Mouse (Mus musculus): ENCODE results near the gene Ccdc151. TPM values are rescaled to one million over a fixed set of nuclear protein-coding genes. Genes with fewer than 3 reads are reported as not detected.

Gene Ccdc151
- polyA plus RNA-seq, 1 experiment from 2014 or later = 5.0 TPM

- Histone ChIP-seq H3K4me3 (replicated peaks) (peak within 1 kb of the TSS; percentile 42), H3K27me3 (peaks cover 93% of the 10 kb centered on the region), H3K4me1 (peaks cover 34% of the 10 kb centered on the region), H3K4me2 (peak within 1 kb of the TSS; percentile 68), H3K27ac (no peak within 1 kb of the TSS), H3K36me3 (replicated peaks) (no peaks in the 10 kb centered on the region), H3K9ac (peak within 1 kb of the TSS; percentile 53), H3K9me3 (no peaks in the 10 kb centered on the region)
- 0 out of 2 replicates have a peak, but pooled peaks have one; percentile 14 for ATAC-seq (ENCODE audit: low FRiP score)
- under 1% methylated on average over 42 of the region's 42 CpGs for WGBS
Observed at GRCm38 (mm10) chr9:21989230-21990110, 13.0 kb downstream of the Ccdc151 start, which contains the start of gene Rgl3. Gene Rgl3 (minus strand): TSS chr9:21989446.

DNA sequence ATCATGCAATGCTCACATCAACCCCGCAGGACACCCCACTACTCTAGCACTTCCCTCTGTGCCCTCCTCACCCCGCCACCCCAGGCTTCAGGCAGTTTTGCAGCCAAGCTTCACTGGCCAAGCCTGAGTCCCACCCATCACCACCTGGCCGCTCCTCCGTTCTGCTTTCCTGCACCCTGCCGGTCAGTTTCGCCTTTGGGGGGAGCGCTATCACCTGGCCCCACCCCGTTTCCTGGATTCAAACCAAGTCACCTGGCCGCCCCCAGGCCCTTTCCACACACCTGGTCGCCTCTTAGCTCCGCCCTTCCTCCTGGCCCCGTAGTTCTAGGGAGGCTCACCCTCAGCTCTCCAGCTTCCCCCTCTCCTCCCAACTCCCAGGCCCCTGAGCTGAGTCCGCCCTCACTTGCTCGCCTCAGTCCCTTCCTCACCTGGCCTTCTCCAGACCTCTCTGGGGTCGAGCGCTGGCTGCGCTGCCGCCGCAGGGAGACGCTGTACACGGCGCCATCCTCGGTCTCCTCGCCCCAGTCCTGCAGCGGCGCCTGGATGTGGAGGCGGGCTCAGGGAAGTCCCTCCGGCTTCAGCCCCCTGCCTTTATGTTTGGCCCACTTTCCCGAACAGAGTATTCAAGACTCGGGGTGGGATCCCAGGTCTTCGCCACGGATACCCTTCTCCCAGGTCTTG, 13.9 kb downstream of the Ccdc151 start:
- H3K4me3 ChIP-seq (replicated peaks) = peak overlapping the region; percentile 42
- H3K4me1 ChIP-seq = peaks cover 34% of the 10 kb centered on the region
- no peak for ATAC-seq (ENCODE audit: low FRiP score)
- no peak overlapping the region for H3K27ac ChIP-seq
- H3K4me2 ChIP-seq = peak overlapping the region; percentile 68
- WGBS = 1% methylated on average over 32 of the region's 32 CpGs
- no peaks in the 10 kb centered on the region for H3K36me3 ChIP-seq (replicated peaks)
- peak overlapping the region; percentile 53 for H3K9ac ChIP-seq
- H3K27me3 ChIP-seq = peaks cover 94% of the 10 kb centered on the region
- no peaks in the 10 kb centered on the region for H3K9me3 ChIP-seq

DNA sequence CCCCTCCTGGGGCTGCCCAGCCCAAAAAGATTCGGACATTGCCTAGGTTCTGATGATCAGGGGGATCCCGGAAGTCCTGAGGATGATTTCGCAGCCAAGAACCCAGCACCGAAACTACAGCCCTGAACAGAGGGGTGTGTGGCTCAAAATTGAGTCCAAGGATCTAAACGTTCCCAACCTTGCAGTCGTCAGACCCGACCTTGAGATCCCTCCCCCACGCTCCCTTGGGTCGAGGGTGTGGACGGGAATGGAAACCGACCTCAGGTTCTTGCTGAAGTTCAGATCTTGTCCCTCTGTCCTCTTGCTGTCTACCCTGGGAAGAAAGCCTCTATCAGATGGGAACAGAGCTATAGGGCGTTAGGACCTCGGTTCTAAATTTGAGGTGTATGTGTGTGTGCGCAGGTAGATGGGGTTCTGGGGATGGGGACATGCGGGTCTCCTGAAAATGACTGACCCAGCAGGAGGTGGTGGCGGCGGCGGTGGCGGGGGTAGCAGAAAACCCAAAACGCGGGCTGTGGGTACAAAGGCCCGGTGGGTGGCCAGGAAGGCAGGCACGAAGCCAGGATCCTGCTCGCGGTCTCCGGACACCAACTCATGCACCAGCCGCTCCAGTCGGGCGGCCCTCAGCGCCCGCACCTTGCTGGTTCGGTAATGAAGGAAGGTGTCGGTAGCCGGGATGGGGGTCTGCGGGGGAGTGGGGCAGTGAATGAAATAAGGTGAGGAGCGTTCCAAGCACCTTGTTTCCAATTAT, 14.7 kb downstream of the Ccdc151 start:
- peaks cover 87% of the 10 kb centered on the region for H3K27me3 ChIP-seq
- H3K36me3 ChIP-seq (replicated peaks) = no peaks in the 10 kb centered on the region
- H3K9me3 ChIP-seq = no peaks in the 10 kb centered on the region
- H3K4me3 ChIP-seq (replicated peaks) = peak overlapping the region; percentile 42
- no peak overlapping the region for H3K9ac ChIP-seq
- H3K4me1 ChIP-seq = peaks cover 34% of the 10 kb centered on the region
- ATAC-seq (ENCODE audit: low FRiP score) = no peak
- 8% methylated on average over 36 of the region's 36 CpGs for WGBS
- H3K27ac ChIP-seq = no peak overlapping the region
- peak overlapping the region; percentile 68 for H3K4me2 ChIP-seq

- Histone ChIP-seq H3K27me3 (peaks cover 48% of the 10 kb centered on the region), H3K9me3 (no peaks in the 10 kb centered on the region), H3K4me1 (peaks cover 18% of the 10 kb centered on the region), H3K4me2 (no peak overlapping the region), H3K27ac (no peak overlapping the region), H3K36me3 (replicated peaks) (no peaks in the 10 kb centered on the region), H3K9ac (no peak overlapping the region), H3K4me3 (replicated peaks) (no peak overlapping the region)
- WGBS = 5% methylated on average over 3 of the region's 3 CpGs
- ATAC-seq (ENCODE audit: low FRiP score) = no peak
Observed at GRCm38 (mm10) chr9:21983911-21984310, 18.5 kb downstream of the Ccdc151 start.

- 89% methylated on average over 4 of the region's 4 CpGs for WGBS
- H3K4me2 ChIP-seq = no peak overlapping the region
- H3K27ac ChIP-seq = no peak overlapping the region
- H3K4me3 ChIP-seq (replicated peaks) = no peak overlapping the region
- no peak for ATAC-seq (ENCODE audit: low FRiP score)
- no peaks in the 10 kb centered on the region for H3K9me3 ChIP-seq
- H3K4me1 ChIP-seq = no peaks in the 10 kb centered on the region; the same call in 1 of the 2 replicates
- H3K36me3 ChIP-seq (replicated peaks) = no peaks in the 10 kb centered on the region
- no peaks in the 10 kb centered on the region for H3K27me3 ChIP-seq
- H3K9ac ChIP-seq = no peak overlapping the region
Observed at GRCm38 (mm10) chr9:21978398-21979128, 23.9 kb downstream of the Ccdc151 start.

- no peak for ATAC-seq (ENCODE audit: low FRiP score)
- Histone ChIP-seq H3K4me1 (no peaks in the 10 kb centered on the region), H3K4me3 (replicated peaks) (no peak overlapping the region), H3K27me3 (no peaks in the 10 kb centered on the region), H3K27ac (no peak overlapping the region), H3K9me3 (no peaks in the 10 kb centered on the region), H3K36me3 (replicated peaks) (no peaks in the 10 kb centered on the region), H3K9ac (no peak overlapping the region), H3K4me2 (no peak overlapping the region)
- 15% methylated on average over 2 of the region's 2 CpGs for WGBS
Observed at GRCm38 (mm10) chr9:21977972-21978371, 24.5 kb downstream of the Ccdc151 start.

DNA sequence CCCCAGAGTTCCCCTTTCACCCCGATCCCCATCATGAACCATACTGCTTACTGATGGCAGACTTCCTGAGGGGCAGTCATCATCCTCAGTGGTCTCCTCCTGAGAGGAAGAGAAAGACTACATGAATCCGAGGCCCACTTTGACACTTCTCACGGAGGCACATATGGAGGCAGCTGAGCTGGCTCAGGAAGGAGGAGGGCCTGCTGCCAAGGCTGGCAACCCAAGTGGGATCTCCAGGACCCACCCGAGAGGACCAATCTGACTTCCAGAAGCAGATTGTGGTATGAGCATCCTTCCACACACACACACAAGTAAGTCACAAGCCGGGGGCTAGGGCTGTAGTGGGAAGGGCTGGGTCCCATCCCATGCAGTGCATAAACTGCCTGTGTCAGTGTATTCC, 25.1 kb downstream of the Ccdc151 start:
- Histone ChIP-seq H3K27me3 (no peaks in the 10 kb centered on the region), H3K4me1 (no peaks in the 10 kb centered on the region), H3K27ac (no peak overlapping the region), H3K4me3 (replicated peaks) (no peak overlapping the region), H3K4me2 (no peak overlapping the region), H3K9ac (no peak overlapping the region), H3K9me3 (no peaks in the 10 kb centered on the region), H3K36me3 (replicated peaks) (no peaks in the 10 kb centered on the region)
- 91% methylated on average over 5 of the region's 5 CpGs for WGBS
- no peak for ATAC-seq (ENCODE audit: low FRiP score)

DNA sequence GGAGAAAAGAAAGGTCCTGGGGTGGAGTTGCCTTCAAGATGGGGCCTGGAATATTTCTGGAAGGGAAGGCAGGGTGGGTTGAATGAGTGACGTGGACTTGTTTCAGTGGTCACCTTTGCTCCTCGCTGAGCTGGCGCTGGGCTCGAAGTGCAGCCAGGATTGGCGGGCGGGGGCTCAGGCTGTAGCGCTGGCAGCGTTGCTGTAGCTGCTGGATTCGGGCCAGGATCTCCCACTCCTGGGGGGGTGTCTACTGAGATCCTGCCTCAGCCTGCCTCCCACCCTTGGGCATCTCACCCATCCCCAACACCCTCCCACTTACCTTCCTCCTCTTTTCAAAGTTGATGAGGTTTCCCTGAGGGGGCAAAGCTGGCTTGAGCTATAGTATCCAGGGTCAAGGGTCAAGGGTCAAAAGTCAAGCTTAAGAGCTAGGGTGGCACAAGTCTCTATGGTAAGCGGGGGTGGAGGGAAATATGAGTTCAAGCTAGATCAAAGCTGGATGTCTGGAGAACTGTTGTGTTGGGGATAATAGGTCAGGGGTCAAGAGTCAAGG, 25.7 kb downstream of the Ccdc151 start:
- Histone ChIP-seq H3K27me3 (no peaks in the 10 kb centered on the region), H3K4me3 (replicated peaks) (no peak overlapping the region), H3K9me3 (no peaks in the 10 kb centered on the region), H3K9ac (no peak overlapping the region), H3K4me2 (no peak overlapping the region), H3K4me1 (no peaks in the 10 kb centered on the region), H3K27ac (no peak overlapping the region), H3K36me3 (replicated peaks) (no peaks in the 10 kb centered on the region)
- ATAC-seq (ENCODE audit: low FRiP score) = no peak
- 83% methylated on average over 10 of the region's 10 CpGs for WGBS

- Histone ChIP-seq H3K27ac (no peak overlapping the region), H3K27me3 (0 out of 2 replicates have a peak, but pooled peaks cover under 1% of the 10 kb centered on the region), H3K4me3 (replicated peaks) (no peak overlapping the region), H3K4me2 (no peak overlapping the region), H3K9ac (no peak overlapping the region), H3K9me3 (no peaks in the 10 kb centered on the region), H3K36me3 (replicated peaks) (no peaks in the 10 kb centered on the region), H3K4me1 (no peaks in the 10 kb centered on the region)
- ATAC-seq (ENCODE audit: low FRiP score) = no peak
- WGBS = 89% methylated on average over 4 of the region's 4 CpGs
Observed at GRCm38 (mm10) chr9:21969304-21969703, 33.1 kb downstream of the Ccdc151 start.

DNA sequence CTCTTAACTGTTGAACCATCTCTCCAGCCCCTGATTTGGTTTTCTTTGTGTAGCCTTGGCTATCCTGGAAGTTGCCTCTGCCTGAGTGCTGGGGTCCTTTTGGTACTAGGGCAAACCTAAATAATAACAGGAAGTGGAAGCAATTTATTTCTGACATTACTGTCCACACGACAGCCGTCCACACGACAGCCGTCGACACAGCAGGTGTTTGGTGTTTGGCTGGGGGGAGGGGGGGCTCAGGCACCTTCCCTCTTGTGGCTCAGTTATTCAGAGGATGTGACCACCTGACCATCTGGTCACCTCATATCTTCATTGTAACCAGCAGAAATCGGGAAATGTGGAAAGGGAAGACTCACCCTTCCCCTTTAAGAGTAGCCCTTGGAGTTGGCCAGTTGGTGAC, 33.6 kb downstream of the Ccdc151 start:
- H3K36me3 ChIP-seq (replicated peaks) = no peaks in the 10 kb centered on the region
- H3K9me3 ChIP-seq = no peaks in the 10 kb centered on the region
- H3K4me1 ChIP-seq = no peaks in the 10 kb centered on the region
- H3K4me3 ChIP-seq (replicated peaks) = no peak overlapping the region
- H3K27ac ChIP-seq = no peak overlapping the region
- H3K27me3 ChIP-seq = peaks cover 4% of the 10 kb centered on the region
- ATAC-seq (ENCODE audit: low FRiP score) = no peak
- 80% methylated on average over 6 of the region's 6 CpGs for WGBS
- no peak overlapping the region for H3K9ac ChIP-seq
- H3K4me2 ChIP-seq = no peak overlapping the region

GRCm38 (mm10) chr9:21963417-21963816, 39.0 kb downstream of the Ccdc151 start, which contains the start of gene Epor:
Gene Epor (minus strand): TSS chr9:21963506.
- Histone ChIP-seq H3K27me3 (peaks cover 55% of the 10 kb centered on the region), H3K4me1 (peaks cover 28% of the 10 kb centered on the region), H3K27ac (no peak within 1 kb of the TSS), H3K4me2 (peak within 1 kb of the TSS; percentile 72), H3K9me3 (no peaks in the 10 kb centered on the region), H3K36me3 (replicated peaks) (no peaks in the 10 kb centered on the region), H3K4me3 (replicated peaks) (peak within 1 kb of the TSS; percentile 42), H3K9ac (peak within 1 kb of the TSS; percentile 45)
- ATAC-seq (ENCODE audit: low FRiP score) = no peak
- WGBS = 32% methylated on average over 7 of the region's 8 CpGs
